Mouse (Mus musculus): Measurements from ENCODE around the gene Gm49425. TPM values are rescaled to one million over a fixed set of nuclear protein-coding genes. Genes with fewer than 3 reads are reported as not detected.

The Gm49425 gene
- polyA plus RNA-seq, 1 experiment from 2014 or later = not detected

- Histone ChIP-seq H3K4me3 (no peak within 1 kb of the TSS), H3K9ac (no peak within 1 kb of the TSS), H3K27ac (replicated peaks) (no peak within 1 kb of the TSS), H3K36me3 (no peaks in the 10 kb centered on the region), H3K4me1 (no peaks in the 10 kb centered on the region), H3K27me3 (replicated peaks) (peaks cover 50% of the 10 kb centered on the region), H3K4me2 (no peak within 1 kb of the TSS), H3K9me3 (no peaks in the 10 kb centered on the region)
- ATAC-seq (ENCODE audit: extremely low read depth, insufficient number of reproducible peaks, low FRiP score, low TSS enrichment) = no peak
- WGBS = 80% methylated on average over 7 of the region's 7 CpGs
Observed at GRCm38 (mm10) chr15:101532720-101533119, 15.7 kb upstream of the Gm49425 start, which contains the start of gene Krt84. Krt84 (minus strand) TSS chr15:101532820.

DNA sequence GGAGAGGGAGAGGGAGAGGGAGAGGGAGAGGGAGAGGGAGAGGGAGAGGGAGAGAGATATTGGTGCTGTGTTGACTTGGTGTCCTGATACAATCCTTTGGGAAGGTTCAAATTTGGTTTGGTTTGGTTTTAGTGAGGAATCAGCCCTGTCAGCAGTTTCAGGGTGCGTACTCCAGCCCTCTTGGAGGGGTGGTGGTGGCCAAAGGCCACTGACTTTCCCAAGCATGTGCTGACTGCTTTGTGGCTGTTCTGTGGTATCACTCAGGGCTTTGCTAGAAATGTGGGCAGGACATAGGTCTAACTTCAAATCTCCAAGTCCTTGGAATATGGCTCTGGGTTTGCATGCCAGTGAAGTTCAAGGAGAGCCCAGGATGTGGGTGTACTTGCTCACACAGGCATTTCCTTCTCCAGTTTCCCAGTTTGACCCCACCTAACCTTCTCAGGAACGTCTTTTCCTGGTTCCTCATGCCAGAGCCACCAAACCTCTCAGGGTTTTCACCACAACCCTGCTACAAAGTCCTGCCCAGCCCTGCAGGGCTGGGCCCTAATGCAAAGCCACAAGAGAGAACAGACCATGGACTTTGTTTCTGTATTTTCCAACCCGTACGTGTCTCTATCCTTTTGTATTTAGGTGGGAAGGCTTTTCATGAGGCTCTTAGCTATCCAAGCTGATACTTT, 5.6 kb upstream of the Gm49425 start:
- 62% methylated on average over 4 of the region's 4 CpGs for WGBS
- Histone ChIP-seq H3K27ac (replicated peaks) (no peak overlapping the region), H3K4me1 (no peaks in the 10 kb centered on the region), H3K36me3 (no peaks in the 10 kb centered on the region), H3K9ac (no peak overlapping the region), H3K9me3 (no peaks in the 10 kb centered on the region), H3K27me3 (replicated peaks) (peaks cover 72% of the 10 kb centered on the region), H3K4me3 (no peak overlapping the region), H3K4me2 (no peak overlapping the region)
- ATAC-seq (ENCODE audit: extremely low read depth, insufficient number of reproducible peaks, low FRiP score, low TSS enrichment) = no peak

DNA sequence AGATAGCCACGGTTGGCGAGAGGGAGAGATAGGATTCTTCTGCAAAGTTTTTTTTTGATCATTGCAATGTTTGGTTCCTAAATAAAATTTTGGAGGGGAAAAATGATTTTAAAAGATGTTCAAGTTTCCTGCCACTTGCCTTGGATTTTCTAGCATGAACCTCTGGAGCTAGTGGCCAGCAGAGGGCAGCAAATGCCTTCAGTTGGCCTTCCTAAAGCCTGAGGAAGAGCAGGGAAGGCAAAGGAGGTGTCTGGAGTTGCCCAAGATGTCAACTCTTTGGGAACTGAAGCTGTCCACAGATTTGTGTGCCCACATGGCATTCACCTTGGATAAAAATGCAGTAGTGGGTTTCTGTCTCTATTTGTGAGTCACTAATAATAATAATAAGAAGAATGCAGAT, 2.7 kb upstream of the Gm49425 start:
- peaks cover 47% of the 10 kb centered on the region for H3K27me3 ChIP-seq (replicated peaks)
- 18% methylated on average over 2 of the region's 2 CpGs for WGBS
- H3K4me2 ChIP-seq = no peak overlapping the region
- H3K4me1 ChIP-seq = no peaks in the 10 kb centered on the region
- ATAC-seq (ENCODE audit: extremely low read depth, insufficient number of reproducible peaks, low FRiP score, low TSS enrichment) = no peak
- no peaks in the 10 kb centered on the region for H3K9me3 ChIP-seq
- no peaks in the 10 kb centered on the region for H3K36me3 ChIP-seq
- no peak overlapping the region for H3K27ac ChIP-seq (replicated peaks)
- H3K4me3 ChIP-seq = no peak overlapping the region
- H3K9ac ChIP-seq = no peak overlapping the region

GRCm38 (mm10) chr15:101508247-101508646, 8.8 kb downstream of the Gm49425 start:
- Histone ChIP-seq H3K9me3 (no peaks in the 10 kb centered on the region), H3K36me3 (no peaks in the 10 kb centered on the region), H3K9ac (no peak overlapping the region), H3K4me1 (peaks cover 10% of the 10 kb centered on the region), H3K4me3 (no peak overlapping the region), H3K4me2 (no peak overlapping the region), H3K27me3 (replicated peaks) (peaks cover 4% of the 10 kb centered on the region; the same call in 1 of the 2 replicates), H3K27ac (replicated peaks) (no peak overlapping the region)
- ATAC-seq (ENCODE audit: extremely low read depth, insufficient number of reproducible peaks, low FRiP score, low TSS enrichment) = no peak
- 68% methylated on average over 9 of the region's 9 CpGs for WGBS

DNA sequence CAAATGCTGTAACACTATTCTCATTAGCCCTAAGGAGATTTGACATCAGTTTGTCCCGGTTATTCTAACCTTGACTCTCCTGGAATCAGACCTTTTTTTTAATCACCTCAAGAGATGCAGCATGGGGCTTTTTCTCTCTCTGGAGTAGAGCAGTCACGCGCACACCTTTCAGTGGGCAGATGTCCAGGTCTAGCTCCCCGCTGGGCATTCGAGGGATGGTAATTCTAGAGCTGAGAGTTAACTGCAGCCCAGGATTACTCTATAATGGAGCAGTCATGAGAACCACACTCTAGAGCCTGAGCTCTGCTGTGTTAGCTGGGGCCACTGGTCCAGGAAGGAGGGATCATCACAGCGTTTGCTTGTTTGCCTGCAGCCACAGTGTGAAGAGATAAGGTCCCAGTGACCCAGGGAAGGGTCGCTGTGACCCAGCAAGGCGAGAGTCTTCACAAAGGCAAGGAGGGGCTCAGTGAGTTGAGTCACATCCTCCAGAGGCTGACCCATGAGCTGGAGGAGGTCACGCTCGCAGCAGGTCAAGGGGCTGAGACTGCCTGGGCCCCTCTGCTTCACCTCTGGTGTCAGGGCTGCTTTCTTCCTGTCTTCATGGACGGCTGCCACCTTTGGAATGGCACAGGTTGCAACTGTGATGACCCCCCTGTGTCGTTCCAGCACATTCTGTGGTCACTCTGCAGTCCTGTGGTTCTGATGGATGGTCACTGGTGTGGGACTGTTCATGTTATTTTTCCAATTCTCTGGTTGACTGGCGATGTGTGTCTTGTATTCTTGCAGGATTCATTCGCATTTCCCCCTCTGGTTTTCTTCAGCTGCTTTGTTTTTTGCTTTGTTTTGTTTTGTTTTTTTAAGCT, 9.9 kb downstream of the Gm49425 start:
- H3K9me3 ChIP-seq = no peaks in the 10 kb centered on the region
- H3K4me3 ChIP-seq = no peak overlapping the region
- peaks cover 8% of the 10 kb centered on the region for H3K27me3 ChIP-seq (replicated peaks)
- H3K4me1 ChIP-seq = peaks cover 10% of the 10 kb centered on the region
- no peak overlapping the region for H3K27ac ChIP-seq (replicated peaks)
- no peak overlapping the region for H3K9ac ChIP-seq
- H3K36me3 ChIP-seq = no peaks in the 10 kb centered on the region
- H3K4me2 ChIP-seq = no peak overlapping the region
- no peak for ATAC-seq (ENCODE audit: extremely low read depth, insufficient number of reproducible peaks, low FRiP score, low TSS enrichment)
- 41% methylated on average over 14 of the region's 14 CpGs for WGBS

GRCm38 (mm10) chr15:101497181-101497580, 19.9 kb downstream of the Gm49425 start:
- no peak overlapping the region for H3K27ac ChIP-seq (replicated peaks)
- peaks cover 10% of the 10 kb centered on the region for H3K4me1 ChIP-seq
- H3K9me3 ChIP-seq = no peaks in the 10 kb centered on the region
- peaks cover 5% of the 10 kb centered on the region for H3K27me3 ChIP-seq (replicated peaks)
- H3K36me3 ChIP-seq = no peaks in the 10 kb centered on the region
- no peak overlapping the region for H3K4me3 ChIP-seq
- WGBS = 79% methylated on average over 2 of the region's 2 CpGs
- H3K4me2 ChIP-seq = no peak overlapping the region
- no peak for ATAC-seq (ENCODE audit: extremely low read depth, insufficient number of reproducible peaks, low FRiP score, low TSS enrichment)
- H3K9ac ChIP-seq = no peak overlapping the region

DNA sequence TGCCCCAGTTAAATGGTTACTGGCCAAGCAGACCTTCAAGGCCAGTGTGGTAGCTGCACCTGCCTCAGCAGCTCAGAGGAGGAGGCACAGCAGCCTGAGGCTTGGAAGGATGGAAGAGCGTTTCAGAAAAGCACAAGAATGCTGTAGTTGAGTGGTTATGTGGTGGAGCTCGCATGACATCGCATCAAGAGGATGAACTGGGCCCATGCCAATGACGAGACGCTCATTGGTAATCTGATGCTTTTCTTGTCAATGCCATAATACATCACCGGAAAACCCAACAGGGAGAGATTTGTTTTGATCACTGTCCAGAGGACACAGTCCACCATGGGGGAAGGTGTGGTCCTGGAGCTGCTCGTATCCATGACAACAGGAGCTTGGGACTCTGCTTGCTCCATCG, 21.8 kb downstream of the Gm49425 start:
- H3K9ac ChIP-seq = no peak overlapping the region
- no peak overlapping the region for H3K4me2 ChIP-seq
- H3K4me3 ChIP-seq = no peak overlapping the region
- no peaks in the 10 kb centered on the region for H3K9me3 ChIP-seq
- no peak overlapping the region for H3K27ac ChIP-seq (replicated peaks)
- 81% methylated on average over 8 of the region's 8 CpGs for WGBS
- H3K36me3 ChIP-seq = no peaks in the 10 kb centered on the region
- H3K27me3 ChIP-seq (replicated peaks) = no peaks in the 10 kb centered on the region
- no peak for ATAC-seq (ENCODE audit: extremely low read depth, insufficient number of reproducible peaks, low FRiP score, low TSS enrichment)
- H3K4me1 ChIP-seq = peaks cover 11% of the 10 kb centered on the region

GRCm38 (mm10) chr15:101494203-101494602, 22.9 kb downstream of the Gm49425 start:
- WGBS = 61% methylated on average over 1 of the region's 1 CpGs
- no peak overlapping the region for H3K27ac ChIP-seq (replicated peaks)
- H3K4me2 ChIP-seq = no peak overlapping the region
- no peaks in the 10 kb centered on the region for H3K36me3 ChIP-seq
- H3K9me3 ChIP-seq = no peaks in the 10 kb centered on the region
- H3K9ac ChIP-seq = no peak overlapping the region
- H3K4me1 ChIP-seq = peaks cover 11% of the 10 kb centered on the region
- H3K4me3 ChIP-seq = no peak overlapping the region
- no peak for ATAC-seq (ENCODE audit: extremely low read depth, insufficient number of reproducible peaks, low FRiP score, low TSS enrichment)
- H3K27me3 ChIP-seq (replicated peaks) = 0 out of 2 replicates have a peak, but pooled peaks cover 2% of the 10 kb centered on the region

- H3K9me3 ChIP-seq = no peaks in the 10 kb centered on the region
- no peak overlapping the region for H3K27ac ChIP-seq (replicated peaks)
- 0 out of 2 replicates have a peak, but pooled peaks cover 4% of the 10 kb centered on the region for H3K27me3 ChIP-seq (replicated peaks)
- H3K36me3 ChIP-seq = no peaks in the 10 kb centered on the region
- WGBS = 83% methylated on average over 6 of the region's 6 CpGs
- H3K4me2 ChIP-seq = no peak overlapping the region
- H3K4me3 ChIP-seq = no peak overlapping the region
- no peak for ATAC-seq (ENCODE audit: extremely low read depth, insufficient number of reproducible peaks, low FRiP score, low TSS enrichment)
- H3K9ac ChIP-seq = no peak overlapping the region
- peaks cover 11% of the 10 kb centered on the region for H3K4me1 ChIP-seq
Observed at GRCm38 (mm10) chr15:101493713-101494112, 23.3 kb downstream of the Gm49425 start.

GRCm38 (mm10) chr15:101492718-101493117, 24.3 kb downstream of the Gm49425 start:
- ATAC-seq (ENCODE audit: extremely low read depth, insufficient number of reproducible peaks, low FRiP score, low TSS enrichment) = no peak
- no peak overlapping the region for H3K9ac ChIP-seq
- H3K4me1 ChIP-seq = peaks cover 11% of the 10 kb centered on the region
- WGBS = 24% methylated on average over 8 of the region's 8 CpGs
- H3K27me3 ChIP-seq (replicated peaks) = 0 out of 2 replicates have a peak, but pooled peaks cover 4% of the 10 kb centered on the region
- no peak overlapping the region for H3K4me2 ChIP-seq
- no peak overlapping the region for H3K27ac ChIP-seq (replicated peaks)
- H3K9me3 ChIP-seq = no peaks in the 10 kb centered on the region
- no peak overlapping the region for H3K4me3 ChIP-seq
- H3K36me3 ChIP-seq = no peaks in the 10 kb centered on the region

- Histone ChIP-seq H3K9me3 (no peaks in the 10 kb centered on the region), H3K4me3 (no peak within 1 kb of the TSS), H3K36me3 (no peaks in the 10 kb centered on the region), H3K4me2 (no peak within 1 kb of the TSS), H3K27ac (replicated peaks) (no peak within 1 kb of the TSS), H3K4me1 (peaks cover 11% of the 10 kb centered on the region), H3K27me3 (replicated peaks) (0 out of 2 replicates have a peak, but pooled peaks cover 6% of the 10 kb centered on the region), H3K9ac (no peak within 1 kb of the TSS)
- 85% methylated on average over 6 of the region's 6 CpGs for WGBS
- ATAC-seq (ENCODE audit: extremely low read depth, insufficient number of reproducible peaks, low FRiP score, low TSS enrichment) = no peak
Observed at GRCm38 (mm10) chr15:101491431-101491830, 25.6 kb downstream of the Gm49425 start, which contains the start of gene Krt83. Krt83 (minus strand) TSS chr15:101491512.
